Mouse (Mus musculus): ENCODE results near the gene Ogfod2.

GRCm38 (mm10) chr5:124161831-124162230, 49.7 kb downstream of the Ogfod2 start:
- TF ChIP-seq CTCF (IDR thresholded peaks at IDR 0.05; ENCODE audit: extremely low read depth, insufficient read depth, insufficient read length, insufficient replicate concordance) (no peak), POLR2A (IDR thresholded peaks at IDR 0.05; ENCODE audit: low read depth, low read length) (no peak)

All from spleen, adult 2 months (tissue).